Mouse (Mus musculus): ENCODE data around the gene Il17d. TPM values are rescaled to one million over a fixed set of nuclear protein-coding genes. Genes with fewer than 3 reads are reported as not detected.
A peak's percentile ranks its signal among the peaks of the same experiment; 100 is the strongest.

Il17d gene
- polyA plus RNA-seq, 1 experiment from 2014 or later, result 5.5 TPM

DNA sequence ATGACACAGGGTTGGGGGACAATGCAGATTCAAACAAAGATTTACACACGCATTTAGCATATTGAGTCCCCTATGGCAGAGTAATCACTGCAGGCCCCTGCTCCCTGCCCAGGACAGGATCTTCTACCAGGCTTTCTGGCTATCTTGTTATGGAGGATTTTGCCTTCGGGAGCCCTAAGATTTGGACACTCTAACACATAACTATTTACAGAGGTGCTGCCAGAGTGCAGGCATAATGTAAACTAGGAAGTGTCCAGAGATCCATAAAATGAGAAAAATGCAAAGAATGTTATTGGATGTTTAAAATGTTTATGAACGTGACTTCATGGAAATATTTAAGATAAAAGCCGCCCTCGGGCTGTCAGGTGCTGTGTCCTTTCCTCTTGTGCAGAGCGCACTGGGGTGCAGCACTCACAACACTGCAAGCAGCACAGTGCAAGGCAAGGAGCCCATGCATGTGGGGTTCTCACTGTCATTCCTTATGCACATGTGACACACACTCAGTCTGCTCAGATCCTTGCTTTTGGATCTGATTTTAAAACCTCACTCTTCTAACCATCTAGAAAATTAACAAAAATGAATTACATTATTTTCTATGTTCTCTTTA is 9.3 kb upstream of the Il17d start:
- H3K27ac ChIP-seq (replicated peaks; ENCODE audit: low read depth, low read length), result no peak overlapping the region
- WGBS, result 68% methylated on average over 6 of the region's 6 CpGs
- DNase-seq (ENCODE audit: low spot score), result no peak

DNA sequence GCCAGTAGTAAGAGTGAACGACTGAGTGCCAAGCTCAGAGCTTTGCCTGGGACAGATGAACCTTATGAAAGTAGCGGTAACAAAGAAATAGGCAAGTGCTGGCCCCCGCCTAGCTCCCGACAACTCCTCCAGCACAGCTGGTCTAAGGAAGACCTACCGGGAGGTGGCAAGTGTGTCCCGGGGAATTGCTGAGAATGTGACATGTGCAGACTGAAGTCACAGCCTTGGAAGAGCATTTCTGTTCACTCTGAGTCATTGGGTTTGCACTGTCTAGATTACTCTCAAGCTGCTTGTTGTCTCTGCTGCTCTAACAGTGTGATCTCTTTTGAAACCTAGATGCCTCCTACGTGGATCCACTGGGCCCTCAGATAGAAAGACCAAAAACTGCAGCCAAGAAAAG is 7.6 kb upstream of the Il17d start:
- ATAC-seq (ENCODE audit: low read depth) (no peak), DNase-seq (ENCODE audit: low spot score) (no peak)
- Histone ChIP-seq H3K4me1 (ENCODE audit: control insufficient read depth, insufficient read depth, low read length) (no peaks in the 10 kb centered on the region), H3K36me3 (ENCODE audit: control insufficient read depth, insufficient read depth, low read length) (no peaks in the 10 kb centered on the region), H3K9ac (ENCODE audit: low read depth, low read length) (no peak overlapping the region), H3K27ac (replicated peaks; ENCODE audit: low read depth, low read length) (no peak overlapping the region), H3K4me3 (ENCODE audit: low read depth, low read length) (no peak overlapping the region), H3K27me3 (replicated peaks; ENCODE audit: control insufficient read depth, insufficient read depth, low read length) (no peaks in the 10 kb centered on the region), H3K9me3 (ENCODE audit: control insufficient read depth, low read length) (no peaks in the 10 kb centered on the region), H3K4me2 (ENCODE audit: low read depth, low read length) (no peak overlapping the region)
- 83% methylated on average over 7 of the region's 7 CpGs for WGBS

More for the DNA sequence above, 9.3 kb upstream of the Il17d start:
- no peak for ATAC-seq (ENCODE audit: low read depth)
- Histone ChIP-seq H3K9me3 (ENCODE audit: control insufficient read depth, low read length) (no peaks in the 10 kb centered on the region), H3K27me3 (replicated peaks; ENCODE audit: control insufficient read depth, insufficient read depth, low read length) (no peaks in the 10 kb centered on the region), H3K9ac (ENCODE audit: low read depth, low read length) (no peak overlapping the region), H3K4me1 (ENCODE audit: control insufficient read depth, insufficient read depth, low read length) (no peaks in the 10 kb centered on the region), H3K36me3 (ENCODE audit: control insufficient read depth, insufficient read depth, low read length) (no peaks in the 10 kb centered on the region), H3K4me3 (ENCODE audit: low read depth, low read length) (no peak overlapping the region), H3K4me2 (ENCODE audit: low read depth, low read length) (no peak overlapping the region)

DNA sequence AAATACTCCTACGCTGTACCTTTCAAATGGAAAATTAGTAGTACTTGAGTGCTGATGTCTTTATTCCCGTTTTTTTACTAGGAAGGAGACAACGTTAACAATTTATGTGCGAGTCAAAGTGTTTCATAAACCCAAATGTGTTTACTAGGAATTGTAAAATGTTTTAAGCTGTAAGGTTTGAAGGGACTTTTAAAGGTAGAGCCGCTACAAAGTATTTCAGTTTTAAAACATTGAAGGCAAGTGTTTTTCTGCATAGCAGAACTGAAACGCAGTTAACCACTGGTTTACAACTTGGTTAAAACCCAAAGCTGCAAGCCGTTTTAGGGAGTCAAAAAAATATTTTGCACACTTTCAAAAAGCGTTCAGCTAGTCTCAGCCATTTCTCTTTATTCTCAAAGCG is 815 bp upstream of the Il17d start:
- H3K9ac ChIP-seq (ENCODE audit: low read depth, low read length), result no peak overlapping the region
- 87% methylated on average over 9 of the region's 9 CpGs for WGBS
- H3K4me1 ChIP-seq (ENCODE audit: control insufficient read depth, insufficient read depth, low read length), result peaks cover 5% of the 10 kb centered on the region; the same call in 1 of the 2 replicates
- H3K9me3 ChIP-seq (ENCODE audit: control insufficient read depth, low read length), result no peaks in the 10 kb centered on the region
- peak overlapping the region; percentile 76; the same call in 1 of the 2 replicates for H3K4me3 ChIP-seq (ENCODE audit: low read depth, low read length)
- no peak overlapping the region for H3K27ac ChIP-seq (replicated peaks; ENCODE audit: low read depth, low read length)
- H3K27me3 ChIP-seq (replicated peaks; ENCODE audit: control insufficient read depth, insufficient read depth, low read length), result 0 out of 2 replicates have a peak, but pooled peaks cover 16% of the 10 kb centered on the region
- no peaks in the 10 kb centered on the region for H3K36me3 ChIP-seq (ENCODE audit: control insufficient read depth, insufficient read depth, low read length)
- H3K4me2 ChIP-seq (ENCODE audit: low read depth, low read length), result peak overlapping the region; percentile 75
- ATAC-seq (ENCODE audit: low read depth) (no peak), DNase-seq (ENCODE audit: low spot score) (no peak)

DNA sequence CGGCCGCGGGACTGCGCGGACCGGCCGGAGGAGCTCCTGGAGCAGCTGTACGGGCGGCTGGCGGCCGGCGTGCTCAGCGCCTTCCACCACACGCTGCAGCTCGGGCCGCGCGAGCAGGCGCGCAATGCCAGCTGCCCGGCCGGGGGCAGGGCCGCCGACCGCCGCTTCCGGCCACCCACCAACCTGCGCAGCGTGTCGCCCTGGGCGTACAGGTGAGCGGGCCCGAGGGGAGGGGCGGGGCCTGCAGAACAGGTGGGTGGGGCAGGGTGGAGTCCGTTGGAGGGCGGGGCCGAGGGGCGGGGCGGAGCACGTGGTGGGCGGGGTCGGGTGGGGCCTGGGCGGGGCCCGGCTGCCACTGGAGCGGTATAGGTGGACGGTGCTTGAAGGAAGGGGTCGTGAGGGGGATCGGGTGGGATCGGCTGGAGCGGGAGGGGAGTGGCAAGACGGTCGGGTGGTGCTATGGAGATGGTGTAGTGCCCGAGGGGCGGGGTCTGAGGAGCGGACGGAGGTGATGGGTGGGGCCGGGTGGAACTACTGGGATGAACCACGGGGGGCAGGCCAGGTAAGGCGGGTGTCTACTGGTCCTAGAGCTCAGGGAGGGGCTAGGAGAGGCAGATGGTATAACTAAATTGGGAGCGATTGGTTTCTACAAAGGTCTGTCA is 942 bp downstream of the Il17d start:
- Histone ChIP-seq H3K27ac (replicated peaks; ENCODE audit: low read depth, low read length) (peak overlapping the region; percentile 52; the same call in 1 of the 2 replicates), H3K9ac (ENCODE audit: low read depth, low read length) (peak overlapping the region; percentile 78), H3K4me3 (ENCODE audit: low read depth, low read length) (peak overlapping the region; percentile 76), H3K4me2 (ENCODE audit: low read depth, low read length) (peak overlapping the region; percentile 75), H3K4me1 (ENCODE audit: control insufficient read depth, insufficient read depth, low read length) (peaks cover 5% of the 10 kb centered on the region; the same call in 1 of the 2 replicates), H3K27me3 (replicated peaks; ENCODE audit: control insufficient read depth, insufficient read depth, low read length) (0 out of 2 replicates have a peak, but pooled peaks cover 17% of the 10 kb centered on the region), H3K36me3 (ENCODE audit: control insufficient read depth, insufficient read depth, low read length) (no peaks in the 10 kb centered on the region), H3K9me3 (ENCODE audit: control insufficient read depth, low read length) (no peaks in the 10 kb centered on the region)
- DNase-seq (ENCODE audit: low spot score) (peak; percentile 67), ATAC-seq (ENCODE audit: low read depth) (peak; percentile 86)
- 1% methylated on average over 16 of the region's 60 CpGs for WGBS

DNA sequence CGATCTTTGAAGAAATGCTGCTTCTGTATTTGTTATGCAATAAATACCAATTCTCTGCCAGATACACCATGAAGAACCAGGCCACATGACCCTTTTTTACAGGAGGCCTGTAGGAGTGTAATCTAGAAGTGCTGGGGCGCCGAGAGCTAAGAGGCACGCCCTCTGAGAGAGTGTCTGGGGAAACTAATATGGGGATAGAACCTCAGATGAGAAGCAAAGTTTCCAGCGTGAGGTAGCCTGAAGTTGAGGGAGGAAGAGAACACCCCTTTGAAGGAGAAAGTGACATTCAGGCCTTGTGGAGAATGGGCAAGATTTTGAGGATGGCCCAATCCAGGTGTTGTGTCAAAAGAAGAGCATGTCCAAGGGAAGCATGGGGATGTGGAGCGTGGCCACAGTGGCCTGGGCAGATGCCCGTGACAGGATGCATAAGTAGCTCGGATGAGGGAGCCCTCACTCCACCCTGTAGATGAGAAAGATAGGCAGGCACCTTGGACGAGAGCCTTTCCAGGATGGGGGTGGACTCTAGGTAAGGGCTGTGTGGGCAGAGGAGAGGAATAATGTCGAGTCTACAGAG is 1.6 kb downstream of the Il17d start:
- peaks cover 5% of the 10 kb centered on the region; the same call in 1 of the 2 replicates for H3K4me1 ChIP-seq (ENCODE audit: control insufficient read depth, insufficient read depth, low read length)
- DNase-seq (ENCODE audit: low spot score), result no peak
- peak; percentile 4; the same call in 1 of the 2 replicates for ATAC-seq (ENCODE audit: low read depth)
- peak overlapping the region; percentile 76 for H3K4me3 ChIP-seq (ENCODE audit: low read depth, low read length)
- no peaks in the 10 kb centered on the region for H3K36me3 ChIP-seq (ENCODE audit: control insufficient read depth, insufficient read depth, low read length)
- H3K27me3 ChIP-seq (replicated peaks; ENCODE audit: control insufficient read depth, insufficient read depth, low read length), result 0 out of 2 replicates have a peak, but pooled peaks cover 17% of the 10 kb centered on the region
- no peaks in the 10 kb centered on the region for H3K9me3 ChIP-seq (ENCODE audit: control insufficient read depth, low read length)
- no peak overlapping the region for H3K9ac ChIP-seq (ENCODE audit: low read depth, low read length)
- peak overlapping the region; percentile 75 for H3K4me2 ChIP-seq (ENCODE audit: low read depth, low read length)
- no peak overlapping the region for H3K27ac ChIP-seq (replicated peaks; ENCODE audit: low read depth, low read length)
- 55% methylated on average over 10 of the region's 10 CpGs for WGBS

GRCm38 (mm10) chr14:57527122-57527521 is 2.5 kb downstream of the Il17d start:
- Histone ChIP-seq H3K4me1 (ENCODE audit: control insufficient read depth, insufficient read depth, low read length) (peaks cover 5% of the 10 kb centered on the region; the same call in 1 of the 2 replicates), H3K36me3 (ENCODE audit: control insufficient read depth, insufficient read depth, low read length) (no peaks in the 10 kb centered on the region), H3K9ac (ENCODE audit: low read depth, low read length) (no peak overlapping the region), H3K27me3 (replicated peaks; ENCODE audit: control insufficient read depth, insufficient read depth, low read length) (0 out of 2 replicates have a peak, but pooled peaks cover 17% of the 10 kb centered on the region), H3K9me3 (ENCODE audit: control insufficient read depth, low read length) (no peaks in the 10 kb centered on the region), H3K27ac (replicated peaks; ENCODE audit: low read depth, low read length) (no peak overlapping the region), H3K4me2 (ENCODE audit: low read depth, low read length) (no peak overlapping the region), H3K4me3 (ENCODE audit: low read depth, low read length) (no peak overlapping the region)
- no peak for DNase-seq (ENCODE audit: low spot score)
- ATAC-seq (ENCODE audit: low read depth), result no peak
- 41% methylated on average over 7 of the region's 7 CpGs for WGBS

DNA sequence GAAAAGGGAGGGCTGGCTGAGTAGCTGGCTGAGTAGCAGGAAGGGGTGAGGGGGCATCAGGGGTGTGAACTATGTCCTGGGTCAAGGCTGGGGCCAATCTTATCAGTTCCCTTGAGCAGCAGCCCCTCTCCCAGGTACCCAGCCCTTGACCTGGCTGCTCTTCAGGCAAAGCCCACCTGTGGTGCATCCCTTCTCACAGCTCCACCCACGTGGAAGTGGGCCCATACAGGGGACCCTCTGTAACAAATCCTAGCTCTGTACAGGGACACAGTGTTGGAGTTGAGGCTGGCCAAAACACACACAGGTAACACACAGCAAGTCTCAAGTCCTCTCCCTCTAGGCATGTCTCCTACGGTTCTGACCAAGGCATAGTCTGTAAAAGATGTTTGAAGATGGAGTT is 3.0 kb downstream of the Il17d start:
- Histone ChIP-seq H3K4me3 (ENCODE audit: low read depth, low read length) (no peak overlapping the region), H3K36me3 (ENCODE audit: control insufficient read depth, insufficient read depth, low read length) (no peaks in the 10 kb centered on the region), H3K4me2 (ENCODE audit: low read depth, low read length) (no peak overlapping the region), H3K9ac (ENCODE audit: low read depth, low read length) (no peak overlapping the region), H3K9me3 (ENCODE audit: control insufficient read depth, low read length) (no peaks in the 10 kb centered on the region), H3K27ac (replicated peaks; ENCODE audit: low read depth, low read length) (no peak overlapping the region), H3K27me3 (replicated peaks; ENCODE audit: control insufficient read depth, insufficient read depth, low read length) (0 out of 2 replicates have a peak, but pooled peaks cover 17% of the 10 kb centered on the region), H3K4me1 (ENCODE audit: control insufficient read depth, insufficient read depth, low read length) (peaks cover 5% of the 10 kb centered on the region; the same call in 1 of the 2 replicates)
- WGBS, result 50% methylated on average over 2 of the region's 2 CpGs
- no peak for ATAC-seq (ENCODE audit: low read depth)
- no peak for DNase-seq (ENCODE audit: low spot score)

- H3K4me2 ChIP-seq (ENCODE audit: low read depth, low read length), result no peak overlapping the region
- peaks cover 10% of the 10 kb centered on the region for H3K4me1 ChIP-seq (ENCODE audit: control insufficient read depth, insufficient read depth, low read length)
- no peaks in the 10 kb centered on the region for H3K9me3 ChIP-seq (ENCODE audit: control insufficient read depth, low read length)
- 56% methylated on average over 10 of the region's 10 CpGs for WGBS
- no peak overlapping the region for H3K4me3 ChIP-seq (ENCODE audit: low read depth, low read length)
- ATAC-seq (ENCODE audit: low read depth), result no peak
- no peaks in the 10 kb centered on the region for H3K36me3 ChIP-seq (ENCODE audit: control insufficient read depth, insufficient read depth, low read length)
- 0 out of 2 replicates have a peak, but pooled peaks cover 6% of the 10 kb centered on the region for H3K27me3 ChIP-seq (replicated peaks; ENCODE audit: control insufficient read depth, insufficient read depth, low read length)
- no peak overlapping the region for H3K9ac ChIP-seq (ENCODE audit: low read depth, low read length)
- peak; percentile 26 for DNase-seq (ENCODE audit: low spot score)
- no peak overlapping the region for H3K27ac ChIP-seq (replicated peaks; ENCODE audit: low read depth, low read length)
Observed at GRCm38 (mm10) chr14:57529086-57529785, 4.7 kb downstream of the Il17d start.

Data from embryonic facial prominence, embryonic 14.5 days (tissue).